In the genomic region with DNA sequence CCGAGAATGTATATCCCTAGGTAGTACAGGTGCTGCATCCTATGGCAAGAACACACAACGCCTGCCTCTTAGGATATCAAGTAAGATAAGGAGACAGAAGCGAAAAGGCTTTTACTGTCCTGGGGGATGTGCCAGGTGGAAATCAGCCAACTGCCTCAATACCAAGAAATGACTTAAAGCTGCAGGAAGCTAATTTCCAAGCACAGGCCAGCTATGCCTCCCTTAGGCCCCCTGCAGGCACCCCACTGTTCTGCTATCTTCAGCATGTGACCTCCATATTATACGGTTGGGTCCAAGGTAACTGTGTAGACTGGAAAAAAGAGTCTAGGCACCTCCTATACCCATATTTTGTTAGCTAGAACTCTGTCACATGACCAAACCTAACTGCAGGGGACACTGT, we compare ENCODE assay signal across 9 mouse cellular contexts.
DNase-seq lines count a peak whose midpoint lies in the region.
"Had no signal": no experiment of that assay in that cellular context is flagged by ENCODE, and none has a peak within 500 bp of the region (broad histone marks: within the 10 kb centered on the region; RNA-seq: fewer than 3 reads in every experiment).

No protein-coding gene starts in this region.

- peak; percentile 50 to 51 for DNase-seq in cerebellum, postnatal 10 days
- DNase-seq in cerebellum, adult 18-20 months, result no peak
- peak; percentile 78 for DNase-seq in kidney, postnatal 10 days
- DNase-seq in kidney, adult 11 months, result no peak
- DNase-seq in thymus, postnatal 4 days, result peak; percentile 50
- DNase-seq in thymus, postnatal 10 days (ENCODE audit: low spot score in 2 of 2), result no peak
- DNase-seq in embryo, embryonic 9.5 days (ENCODE audit: extremely low spot score), result no peak
- no peak for DNase-seq in spleen, adult 12 weeks (ENCODE audit: low spot score)
- DNase-seq: thymus, adult 18-20 months had no signal

Comparison
In these comparisons a context has a peak if more than half of its experiments do, and no peak if none do; other contexts are left out.
1. DNase-seq: peak in cerebellum, postnatal 10 days (2 of 2), kidney, postnatal 10 days (single experiment) and thymus, postnatal 4 days (single experiment); none in cerebellum, adult 18-20 months (0 of 2), kidney, adult 11 months (single experiment), thymus, postnatal 10 days (0 of 2), embryo, embryonic 9.5 days (single experiment) and spleen, adult 12 weeks (single experiment).